Mouse (Mus musculus): ENCODE results near the gene Cep63.

Cep63 gene

GRCm38 (mm10) chr9:102625983-102626838 lies at the start of gene Cep63, which contains the start of gene Anapc13:
Cep63 (minus strand) TSS chr9:102626534.
Anapc13 (plus strand) TSS chr9:102626296.
- in situ Hi-C loops (cut with MboI, MseI), result no loop called here

- in situ Hi-C loops (cut with MboI, MseI), result no loop called here
Measured at GRCm38 (mm10) chr9:102675922-102676321, 49.6 kb upstream of the Cep63 start.

- in situ Hi-C loops (cut with MboI, MseI), result no loop called here
Measured at GRCm38 (mm10) chr9:102673381-102673780, 47.0 kb upstream of the Cep63 start.

- in situ Hi-C loops (cut with MboI, MseI), result no loop called here
Measured at GRCm38 (mm10) chr9:102668906-102669305, 42.6 kb upstream of the Cep63 start.

- in situ Hi-C loops (cut with MboI, MseI), result no loop called here
Measured at GRCm38 (mm10) chr9:102668115-102668514, 41.8 kb upstream of the Cep63 start.

GRCm38 (mm10) chr9:102656355-102657095 lies 30.2 kb upstream of the Cep63 start:
- in situ Hi-C loops (cut with MboI, MseI), result no loop called here

- in situ Hi-C loops (cut with MboI, MseI), result loop anchor here (5.0 kb wide), 1 partner anchor 226 kb away; no protein-coding TSS in a partner anchor
Measured at GRCm38 (mm10) chr9:102651199-102651720, 24.9 kb upstream of the Cep63 start.

GRCm38 (mm10) chr9:102650637-102651036 lies 24.3 kb upstream of the Cep63 start:
- in situ Hi-C loops (cut with MboI, MseI), result loop anchor here (5.0 kb wide), 1 partner anchor 227 kb away; no protein-coding TSS in a partner anchor

GRCm38 (mm10) chr9:102649917-102650527 lies 23.7 kb upstream of the Cep63 start:
- in situ Hi-C loops (cut with MboI, MseI), result loop anchor here (5.0 kb wide), 1 partner anchor 227 kb away; no protein-coding TSS in a partner anchor

- in situ Hi-C loops (cut with MboI, MseI), result no loop called here
Measured at GRCm38 (mm10) chr9:102647010-102647409, 20.7 kb upstream of the Cep63 start.

- in situ Hi-C loops (cut with MboI, MseI), result no loop called here
Measured at GRCm38 (mm10) chr9:102645119-102645695, 18.9 kb upstream of the Cep63 start.

- in situ Hi-C loops (cut with MboI, MseI), result no loop called here
Measured at GRCm38 (mm10) chr9:102643486-102644101, 17.3 kb upstream of the Cep63 start.

- in situ Hi-C loops (cut with MboI, MseI), result no loop called here
Measured at GRCm38 (mm10) chr9:102643071-102643485, 16.7 kb upstream of the Cep63 start.

GRCm38 (mm10) chr9:102641531-102641930 lies 15.2 kb upstream of the Cep63 start:
- in situ Hi-C loops (cut with MboI, MseI), result no loop called here

- in situ Hi-C loops (cut with MboI, MseI), result loop anchor here (5.0 to 10.0 kb wide), 2 partner anchors 143 to 225 kb away; no protein-coding TSS in a partner anchor
Measured at GRCm38 (mm10) chr9:102639510-102639909, 13.2 kb upstream of the Cep63 start.

- in situ Hi-C loops (cut with MboI, MseI), result loop anchor here (5.0 to 10.0 kb wide), 2 partner anchors 143 to 226 kb away; no protein-coding TSS in a partner anchor
Measured at GRCm38 (mm10) chr9:102638963-102639362, 12.6 kb upstream of the Cep63 start.

- in situ Hi-C loops (cut with MboI, MseI), result loop anchor here (5.0 to 10.0 kb wide), 2 partner anchors 145 to 228 kb away; no protein-coding TSS in a partner anchor
Measured at GRCm38 (mm10) chr9:102637115-102637514, 10.8 kb upstream of the Cep63 start.

GRCm38 (mm10) chr9:102636553-102636952 lies 10.2 kb upstream of the Cep63 start:
- in situ Hi-C loops (cut with MboI, MseI), result loop anchor here (5.0 to 10.0 kb wide), 2 partner anchors 146 to 228 kb away; no protein-coding TSS in a partner anchor

GRCm38 (mm10) chr9:102634453-102634852 lies 8.1 kb upstream of the Cep63 start:
- in situ Hi-C loops (cut with MboI, MseI), result loop anchor here (10.0 kb wide), 1 partner anchor 230 kb away; no protein-coding TSS in a partner anchor

GRCm38 (mm10) chr9:102632923-102633537 lies 6.7 kb upstream of the Cep63 start:
- in situ Hi-C loops (cut with MboI, MseI), result loop anchor here (10.0 kb wide), 1 partner anchor 232 kb away; no protein-coding TSS in a partner anchor
